9 mouse cellular contexts compared by ENCODE assay signal in the genomic region with DNA sequence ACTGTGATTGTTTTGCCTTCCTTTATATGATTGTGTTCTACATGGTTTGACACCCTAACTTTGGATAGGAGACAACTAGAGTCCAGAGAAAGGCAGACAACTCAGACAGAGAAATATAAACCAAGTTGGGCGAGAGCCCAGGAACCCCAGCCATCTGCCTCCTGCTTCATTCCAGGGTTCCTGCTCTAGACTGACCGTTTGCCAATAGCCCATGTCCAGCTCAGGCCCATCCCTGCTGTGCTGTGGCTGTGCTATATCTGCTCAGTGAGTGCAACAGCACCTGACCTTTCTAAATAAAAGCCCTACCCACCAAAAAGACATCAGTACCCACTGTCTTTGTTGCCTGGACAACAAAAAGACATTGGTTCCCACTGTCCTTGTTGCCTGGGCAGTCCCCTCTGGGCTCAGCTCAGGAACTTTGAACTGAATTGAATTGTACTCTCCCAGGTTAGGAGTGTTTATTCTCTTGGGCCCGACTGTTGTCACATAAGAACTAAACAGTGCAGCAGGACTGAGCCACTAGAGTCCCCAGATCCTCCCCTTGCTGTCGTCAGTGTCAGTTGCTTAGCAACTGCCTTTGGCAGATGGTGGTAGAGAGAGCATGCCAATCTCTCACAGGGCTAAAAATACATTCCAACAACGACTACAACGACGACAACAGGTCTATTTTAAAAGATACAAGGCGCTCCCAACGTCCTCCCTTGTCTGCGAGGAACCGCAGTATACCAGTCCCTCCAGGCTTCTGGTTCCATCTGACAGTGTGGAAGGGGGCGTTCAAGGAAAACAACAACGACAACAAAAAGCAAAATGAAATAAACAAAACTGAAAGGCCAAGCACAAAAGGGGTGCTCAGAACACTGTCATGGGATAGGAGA. TPM values are rescaled to one million over a fixed set of nuclear protein-coding genes. Genes with fewer than 3 reads are reported as not detected.
A peak's percentile ranks its signal among the peaks of the same experiment; 100 is the strongest.
DNase-seq lines count a peak whose midpoint lies in the region; ATAC-seq and TF ChIP-seq lines count a peak whose summit lies in the region.
"Had no signal": no experiment of that assay in that cellular context is flagged by ENCODE, and none has a peak within 500 bp of the region (broad histone marks: within the 10 kb centered on the region; RNA-seq: fewer than 3 reads in every experiment).

No protein-coding gene starts in this region.

- peak; percentile 95 for ATAC-seq in forebrain, postnatal 0 days
- ATAC-seq in neural tube, embryonic 13.5 days (ENCODE audit: low read depth): peak; percentile 87

- WGBS in forebrain, postnatal 0 days: 14% methylated on average over 13 of the region's 13 CpGs
- 39% methylated on average over 13 of the region's 13 CpGs for WGBS in neural tube, embryonic 13.5 days

- H3K27ac ChIP-seq in brown adipose tissue, adult 24 weeks (replicated peaks; ENCODE audit: low read depth, low read length): peak overlapping the region; percentile 67
- H3K27ac ChIP-seq in forebrain, postnatal 0 days (ENCODE audit: low read depth, low read length): peak overlapping the region; percentile 95
- H3K27ac ChIP-seq in neural tube, embryonic 13.5 days (replicated peaks): peak overlapping the region; percentile 79

- peak; percentile 75 for DNase-seq in Muller cell, postnatal 12 days (ENCODE audit: inconsistent ontology term)
- DNase-seq in forebrain, postnatal 0 days: peak; percentile 94
- peak; percentile 64 to 73 for DNase-seq in heart, postnatal 14 days
- peak; percentile 85 to 93 for DNase-seq in left cerebral cortex, postnatal 14 days (ENCODE audit: low spot score in 2 of 2)
- DNase-seq in ovary, postnatal 10 days (ENCODE audit: low spot score): no peak
- DNase-seq in natural killer cell, adult 2 months (ENCODE audit: low spot score in 2 of 2): no peak

- 0 out of 2 replicates have a peak overlapping the region, but pooled peaks have one; percentile 7 for H3K9ac ChIP-seq in forebrain, postnatal 0 days
- H3K9ac ChIP-seq in neural tube, embryonic 13.5 days: no peak overlapping the region

- no peak overlapping the region for H3K4me3 ChIP-seq in brown adipose tissue, adult 24 weeks (ENCODE audit: insufficient read depth, low read depth, low read length)
- no peak overlapping the region for H3K4me3 ChIP-seq in forebrain, postnatal 0 days (ENCODE audit: low read depth, low read length)
- no peak overlapping the region for H3K4me3 ChIP-seq in neural tube, embryonic 13.5 days

- no peaks in the 10 kb centered on the region for H3K36me3 ChIP-seq in forebrain, postnatal 0 days (ENCODE audit: insufficient read depth)
- no peaks in the 10 kb centered on the region for H3K36me3 ChIP-seq in neural tube, embryonic 13.5 days

- no peaks in the 10 kb centered on the region for H3K27me3 ChIP-seq in forebrain, postnatal 0 days (ENCODE audit: insufficient read depth, low read length)
- H3K27me3 ChIP-seq in neural tube, embryonic 13.5 days: no peaks in the 10 kb centered on the region

- H3K4me2 ChIP-seq in forebrain, postnatal 0 days (ENCODE audit: low read depth): peak overlapping the region; percentile 25
- peak overlapping the region; percentile 21; the same call in 1 of the 2 replicates for H3K4me2 ChIP-seq in neural tube, embryonic 13.5 days

- no peaks in the 10 kb centered on the region for H3K9me3 ChIP-seq in forebrain, postnatal 0 days (ENCODE audit: low read length)
- H3K9me3 ChIP-seq in neural tube, embryonic 13.5 days: 0 out of 2 replicates have a peak, but pooled peaks cover 8% of the 10 kb centered on the region

- no peak; the same call in 1 of the 2 replicates for TF ChIP-seq CTCF in forebrain, postnatal 0 days (IDR thresholded peaks at IDR 0.05; ENCODE audit: low read depth)

- intact Hi-C loops in heart, postnatal 14 days (cut with DNase I): no loop called here
- intact Hi-C loops in left cerebral cortex, postnatal 14 days (cut with DNase I): loop anchor here (5.0 to 10.0 kb wide), 2 partner anchors 65 to 243 kb away; no protein-coding TSS in a partner anchor

- no peaks in the 10 kb centered on the region for H3K4me1 ChIP-seq in brown adipose tissue, adult 24 weeks (ENCODE audit: control insufficient read depth, insufficient read depth, insufficient read length, low read length)
- H3K4me1 ChIP-seq in forebrain, postnatal 0 days (ENCODE audit: insufficient read depth): peaks cover 43% of the 10 kb centered on the region
- H3K4me1 ChIP-seq in neural tube, embryonic 13.5 days (replicated peaks): peaks cover 51% of the 10 kb centered on the region

RNA-seq across cellular contexts. Expression of gene Ces5a, which starts 33.9 kb away (rescaled TPM):
- polyA plus RNA-seq in brown adipose tissue, adult 24 weeks (2012; ENCODE audit: insufficient read depth, insufficient read length, missing spikeins): not detected in 2 replicates
- total RNA-seq in forebrain, postnatal 0 days (2014; rRNA removed): 0.62 and 1.2 TPM in 2 replicates
- 0.67 and 0.94 TPM in 2 replicates for polyA plus RNA-seq in forebrain, postnatal 0 days (2015; fragmentation: Nextera tagmentation; extraction: Ambion mirVana)
- under 1 TPM; 0.15 to 0.79 TPM for total RNA-seq in heart, postnatal 14 days (2021)
- 1 to 10 TPM; 1.9 to 2.5 TPM for total RNA-seq in left cerebral cortex, postnatal 14 days (2021)
- 0.31 TPM in 1 of 2 replicates, not detected in the other for polyA plus RNA-seq in neural tube, embryonic 13.5 days (2015; fragmentation: Nextera tagmentation; extraction: Ambion mirVana)
- total RNA-seq: MEL had no signal

Comparison
In these comparisons a context has a peak if more than half of its experiments do, and no peak if none do; other contexts are left out.
1. DNase-seq: peak in Muller cell, postnatal 12 days (single experiment), forebrain, postnatal 0 days (single experiment), heart, postnatal 14 days (2 of 2) and left cerebral cortex, postnatal 14 days (2 of 2); none in ovary, postnatal 10 days (single experiment) and natural killer cell, adult 2 months (0 of 2).
2. Peak in every context shown above with its lines, with median percentiles within 50 percentile points of each other: H3K27ac ChIP-seq.